Mouse (Mus musculus) 3T3-L1 (cell line): Measurements from ENCODE around the gene Mcrip1.
"Not testable (repeated sequence)": the region's sequence is repeated elsewhere in the genome, so short reads cannot be mapped to it uniquely, and the experiment has no call there.

ENCODE experiments used
- DNase-seq: peaks from one replicate; pipeline ENCODE4 v3.0.0-alpha.2; 2015; ENCODE audit warnings: low read depth, low spot score

Mcrip1 gene

DNA sequence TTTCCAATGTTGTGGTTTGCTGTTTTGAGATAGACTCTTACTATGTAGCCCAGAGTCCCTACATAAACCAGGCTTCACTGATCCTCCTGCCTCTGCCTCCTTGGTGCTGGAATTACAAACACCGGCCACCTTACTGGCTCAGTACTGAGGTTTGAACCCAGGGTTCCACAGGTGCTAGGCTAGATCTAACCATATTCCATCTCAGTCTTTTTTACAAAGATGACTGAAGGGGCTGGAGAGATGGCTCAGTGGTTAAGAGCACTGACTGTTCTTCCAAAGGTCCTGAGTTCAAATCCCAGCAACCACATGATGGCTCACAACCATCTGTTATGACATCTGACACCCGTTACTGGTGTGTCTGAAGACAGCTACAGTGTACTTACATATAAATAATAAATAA is 35.3 kb downstream of the Mcrip1 start:
- not testable (repeated sequence) for DNase-seq

DNA sequence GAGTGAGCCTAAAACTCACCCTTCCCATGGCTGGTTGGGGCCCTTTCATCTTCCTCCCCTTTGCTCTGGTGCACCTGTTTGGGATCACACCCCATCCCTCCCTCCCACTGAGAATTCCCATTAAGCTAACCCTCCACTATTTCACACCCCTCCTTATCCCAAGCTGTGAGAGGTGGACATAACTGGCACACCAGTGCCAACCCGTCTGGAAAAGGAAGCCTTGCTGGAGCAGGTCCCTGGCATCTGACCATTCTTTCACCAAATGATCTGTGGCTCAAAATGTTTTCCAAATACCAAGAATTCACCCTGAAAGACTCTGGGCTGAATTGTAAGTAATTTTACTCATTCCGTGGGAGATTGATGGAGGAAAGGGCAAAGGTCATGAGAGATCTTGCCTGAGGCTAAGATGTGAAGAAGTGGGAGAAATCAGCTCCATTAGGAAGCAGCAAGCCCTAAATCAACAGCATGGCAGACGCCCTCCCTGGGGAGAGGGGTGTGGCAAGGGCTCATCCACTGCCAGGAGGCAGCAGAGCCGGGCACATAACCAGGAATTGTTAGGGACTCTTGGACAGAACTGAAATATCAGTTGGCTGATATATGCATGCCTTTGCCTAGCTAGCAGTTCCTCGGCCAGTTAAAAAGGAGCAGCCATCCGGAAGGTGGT is 36.6 kb downstream of the Mcrip1 start:
- DNase-seq: peak; percentile 98

GRCm38 (mm10) chr11:120510375-120511030 is 39.0 kb downstream of the Mcrip1 start:
- no peak for DNase-seq

GRCm38 (mm10) chr11:120509940-120510339 is 39.6 kb downstream of the Mcrip1 start:
- DNase-seq: no peak

DNA sequence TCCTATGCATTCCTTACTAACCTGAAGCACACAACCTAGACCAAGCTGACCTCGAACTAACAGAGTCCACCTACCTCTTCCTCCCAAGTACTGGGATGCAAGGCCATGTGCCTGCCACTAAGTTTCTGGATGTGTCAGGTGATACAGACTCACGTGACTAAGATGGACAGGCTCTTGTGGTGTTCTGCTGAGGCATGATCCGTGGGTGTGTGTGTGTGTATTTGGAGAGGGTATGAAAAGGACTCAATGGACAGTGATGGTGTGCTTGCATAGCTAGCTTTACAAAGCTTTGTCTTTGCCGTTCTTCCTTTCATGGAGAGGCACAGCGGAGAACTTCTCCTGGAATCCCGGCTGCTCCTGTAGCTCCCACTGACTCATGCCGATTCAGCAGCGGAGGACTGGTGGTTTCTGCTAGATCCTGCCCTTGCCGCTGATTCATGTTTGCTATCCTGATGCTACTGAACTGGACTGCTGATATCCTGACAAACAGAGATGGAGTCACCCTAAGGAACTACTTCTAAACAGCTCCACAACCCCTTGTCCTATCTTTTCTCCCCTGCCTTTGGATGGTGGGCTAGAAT is 41.1 kb downstream of the Mcrip1 start:
- DNase-seq: peak; percentile 88

- DNase-seq: peak; percentile 46
Observed at GRCm38 (mm10) chr11:120507611-120508289, 41.8 kb downstream of the Mcrip1 start.

GRCm38 (mm10) chr11:120506899-120507298 is 42.6 kb downstream of the Mcrip1 start:
- DNase-seq: no peak

- DNase-seq: no peak
Observed at GRCm38 (mm10) chr11:120505661-120506060, 43.9 kb downstream of the Mcrip1 start.

GRCm38 (mm10) chr11:120501701-120502100 is 47.8 kb downstream of the Mcrip1 start:
- no peak for DNase-seq

GRCm38 (mm10) chr11:120501018-120501417 is 48.5 kb downstream of the Mcrip1 start:
- no peak for DNase-seq

- DNase-seq: no peak
Observed at GRCm38 (mm10) chr11:120500357-120500756, 49.2 kb downstream of the Mcrip1 start.

GRCm38 (mm10) chr11:120499894-120500293 is 49.6 kb downstream of the Mcrip1 start:
- no peak for DNase-seq

GRCm38 (mm10) chr11:120498891-120499290 is 50.6 kb downstream of the Mcrip1 start:
- no peak for DNase-seq

DNA sequence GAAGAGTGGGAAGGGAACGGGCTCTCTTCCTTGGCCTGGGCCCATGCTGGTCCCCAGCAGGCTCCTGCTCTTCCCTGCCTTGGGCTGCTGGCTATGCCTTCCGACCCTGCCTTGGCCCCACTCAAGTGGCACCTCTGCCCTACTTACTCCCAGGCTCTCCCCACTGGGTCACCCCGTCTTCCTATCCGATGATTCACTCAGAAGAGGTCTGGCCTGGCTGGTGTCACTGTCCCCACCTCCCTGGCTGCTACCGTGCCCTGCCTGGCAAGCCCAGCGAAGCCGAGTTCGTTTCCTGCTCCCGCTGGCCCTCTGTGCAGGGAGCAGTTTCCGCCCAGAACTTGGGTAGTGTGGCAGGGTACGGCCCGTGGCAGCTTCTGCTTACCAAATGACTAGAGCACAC is 51.3 kb downstream of the Mcrip1 start:
- no peak for DNase-seq

- DNase-seq: no peak
Observed at GRCm38 (mm10) chr11:120497436-120497835, 52.1 kb downstream of the Mcrip1 start.

DNA sequence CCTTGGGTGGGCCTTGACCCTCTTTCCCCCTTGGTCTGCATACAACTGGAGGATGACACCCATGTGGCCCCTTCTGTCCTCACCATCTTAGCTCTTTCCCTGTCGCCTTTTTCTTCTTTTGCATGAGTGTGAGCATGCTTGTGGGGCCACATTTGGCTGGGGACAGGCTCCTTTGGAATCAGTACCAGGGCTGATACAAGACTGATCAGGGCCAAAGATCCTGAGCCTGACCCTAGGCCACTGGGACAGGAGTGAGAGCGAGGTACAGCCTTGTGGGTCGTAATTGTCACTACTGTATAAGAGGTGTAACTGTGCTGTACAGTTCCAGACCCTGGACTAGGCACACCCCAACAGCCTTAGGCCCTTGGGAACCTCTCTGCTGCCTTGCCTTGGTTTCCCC is 55.6 kb downstream of the Mcrip1 start:
- no peak for DNase-seq

GRCm38 (mm10) chr11:120493351-120493750 is 56.2 kb downstream of the Mcrip1 start:
- DNase-seq: no peak
